In the genomic region with DNA sequence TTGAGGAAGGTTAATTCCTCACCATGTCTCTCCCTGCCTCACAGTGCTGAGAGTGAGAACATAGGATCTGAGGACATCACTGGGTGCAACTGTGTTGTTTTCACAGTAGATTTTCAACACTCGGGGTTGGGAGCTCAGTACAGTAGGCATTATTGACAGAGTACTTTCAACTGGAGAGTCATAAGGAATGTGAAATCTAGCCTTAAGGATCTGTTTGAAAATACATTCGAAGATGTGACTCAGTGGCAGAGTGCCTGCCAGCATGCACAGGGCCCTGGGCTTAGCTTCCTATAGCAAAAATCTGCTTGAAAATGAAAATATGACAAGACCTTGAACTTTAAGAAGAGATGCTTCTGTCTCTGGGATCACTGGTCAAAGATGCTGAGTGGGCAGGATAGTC, we compare ENCODE assay signal across 21 mouse cellular contexts.
"Had no signal": no experiment of that assay in that cellular context is flagged by ENCODE, and none has a peak within 500 bp of the region (broad histone marks: within the 10 kb centered on the region; RNA-seq: fewer than 3 reads in every experiment).

No protein-coding gene starts in this region.

- H3K36me3 ChIP-seq: kidney, embryonic 15.5 days; limb, embryonic 12.5 days; limb, embryonic 15.5 days; lung, embryonic 15.5 days; midbrain, embryonic 10.5 days; midbrain, embryonic 13.5 days; neural tube, embryonic 13.5 days had no signal

- H3K27me3 ChIP-seq: kidney, embryonic 15.5 days; limb, embryonic 12.5 days; limb, embryonic 15.5 days; lung, embryonic 15.5 days; midbrain, embryonic 13.5 days; neural tube, embryonic 13.5 days had no signal

- DNase-seq: kidney, adult 11 months; kidney, adult 8-10 months; kidney, postnatal 10 days; kidney, postnatal 36 days; layer of hippocampus, postnatal 36 days; left cerebral cortex, postnatal 4 days; liver, postnatal 0 days; lung, postnatal 36 days; thymus, postnatal 25 days had no signal

- H3K4me3 ChIP-seq: kidney, embryonic 15.5 days; left cerebral cortex, adult 2 months; limb, embryonic 12.5 days; limb, embryonic 15.5 days; lung, embryonic 15.5 days; megakaryocyte, embryonic 14.5 days; midbrain, embryonic 10.5 days; midbrain, embryonic 13.5 days; myocyte; neural tube, embryonic 13.5 days had no signal

- H3K27ac ChIP-seq: kidney, embryonic 15.5 days; left cerebral cortex, adult 2 months; limb, embryonic 12.5 days; limb, embryonic 15.5 days; liver, embryonic 14.5 days; lung, embryonic 15.5 days; midbrain, embryonic 10.5 days; midbrain, embryonic 13.5 days; neural tube, embryonic 13.5 days; stomach, postnatal 0 days had no signal

- H3K4me1 ChIP-seq: kidney, embryonic 15.5 days; limb, embryonic 15.5 days; lung, embryonic 15.5 days; megakaryocyte, embryonic 14.5 days; midbrain, embryonic 10.5 days; midbrain, embryonic 13.5 days; neural tube, embryonic 13.5 days had no signal

- H3K9me3 ChIP-seq: kidney, embryonic 15.5 days; limb, embryonic 12.5 days; limb, embryonic 15.5 days; lung, embryonic 15.5 days; megakaryocyte, embryonic 14.5 days; midbrain, embryonic 10.5 days; midbrain, embryonic 13.5 days; neural tube, embryonic 13.5 days had no signal
